Mouse (Mus musculus) frontal cortex, adult 2 months (tissue): ENCODE measurements around the gene Casc1. TPM values are rescaled to one million over a fixed set of nuclear protein-coding genes. Genes with fewer than 3 reads are reported as not detected.
"Not testable (repeated sequence)": the region's sequence is repeated elsewhere in the genome, so short reads cannot be mapped to it uniquely, and the experiment has no call there.

Experiments used
- DNase-seq, 2 experiments: peaks; one replicate each; pipeline ENCODE4 v3.0.0; 2022; ENCODE audit warnings: low spot score in 1 of 2; ENCODE audit errors: extremely low spot score in 1 of 2
- polyA plus RNA-seq: library from polyadenylated mRNA; depleted of rRNA; stranded (reverse); fragments of >200 nt; gene quantifications from 2 replicates; pipeline ENCODE4 v1.2.3, GENCODE M21; 2012; rRNA removed

The Casc1 gene
- polyA plus RNA-seq, 1 experiment = 1.0 TPM

GRCm38 (mm10) chr6:145139776-145140475, 70.9 kb downstream of the Casc1 start:
- DNase-seq = no peak

- DNase-seq = no peak
Measured at GRCm38 (mm10) chr6:145139236-145139635, 71.6 kb downstream of the Casc1 start.

DNA sequence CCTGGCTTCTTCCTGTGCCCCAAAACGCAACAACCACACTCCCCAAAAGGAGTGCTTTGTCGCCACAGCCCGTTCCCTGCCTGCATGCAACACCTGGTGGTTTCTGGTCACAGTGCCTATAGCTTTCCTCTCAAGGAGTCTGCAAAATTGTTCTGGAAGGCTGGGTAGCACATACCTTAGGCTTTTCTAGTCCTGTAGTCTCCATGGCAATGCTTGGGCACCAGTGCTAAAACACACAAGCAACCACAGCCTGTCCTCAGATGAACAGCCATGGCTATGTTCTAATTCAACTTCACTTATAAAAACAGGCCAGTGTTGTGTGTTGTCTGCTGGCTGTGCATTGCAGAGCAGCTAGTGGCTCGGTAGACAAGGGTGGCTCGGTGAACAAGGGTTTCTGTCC, 74.0 kb downstream of the Casc1 start:
- no peak for DNase-seq

DNA sequence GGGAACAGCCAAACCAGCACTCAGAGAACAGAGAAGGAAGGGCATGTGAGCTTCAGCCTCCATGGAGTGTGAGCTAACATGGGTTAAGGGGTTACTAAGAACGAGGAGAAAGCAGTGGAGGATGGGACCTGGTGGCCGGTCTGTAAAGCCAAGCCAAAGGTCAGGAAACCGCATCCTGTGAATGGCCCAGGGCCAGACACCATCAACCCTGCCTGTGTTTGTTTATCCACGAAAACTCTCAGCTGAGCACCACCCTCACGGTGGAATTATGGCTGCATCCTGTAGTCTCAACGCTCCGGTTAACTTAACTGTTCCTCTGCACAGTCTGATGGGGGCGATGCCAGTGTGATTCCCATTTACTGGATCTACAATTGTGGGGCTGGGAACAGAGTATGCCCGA, 75.0 kb downstream of the Casc1 start:
- DNase-seq = no peak

DNA sequence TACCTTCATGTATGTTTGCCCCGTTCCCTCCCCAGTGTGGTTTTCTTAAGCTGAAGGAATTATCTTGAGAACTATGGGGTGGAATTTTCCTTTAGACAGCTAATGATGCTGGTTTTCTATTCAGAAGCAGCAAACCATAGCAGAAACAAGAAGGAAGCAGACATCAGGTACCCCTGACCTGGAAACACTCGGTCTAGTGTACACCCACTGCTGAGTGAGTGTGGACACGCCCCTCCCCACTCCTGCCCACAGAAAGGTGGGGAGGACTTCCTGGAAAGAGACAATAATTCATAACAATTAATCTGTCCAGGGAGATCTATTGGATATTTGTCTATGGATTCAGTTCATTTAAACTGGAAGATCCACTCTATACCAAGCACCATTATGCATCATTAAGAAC, 75.5 kb downstream of the Casc1 start:
- DNase-seq = no peak

DNA sequence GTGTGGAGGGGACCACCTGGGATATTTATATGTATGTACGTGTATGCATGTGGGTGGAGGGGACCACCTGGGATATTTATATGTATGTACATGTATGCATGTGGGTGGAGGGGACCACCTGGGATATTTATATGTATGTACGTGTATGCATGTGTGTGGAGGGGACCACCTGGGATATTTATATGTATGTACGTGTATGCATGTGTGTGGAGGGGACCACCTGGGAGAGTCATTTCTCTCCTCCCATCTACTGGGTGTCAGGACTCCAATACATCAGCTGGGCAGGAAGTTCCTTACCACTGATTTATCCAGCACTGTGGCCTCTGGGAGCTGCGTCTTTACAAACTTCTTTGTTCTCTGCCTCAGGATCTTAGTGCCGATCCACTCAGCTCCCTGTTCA, 77.8 kb downstream of the Casc1 start:
- DNase-seq = not testable (repeated sequence)

- DNase-seq = no peak
Measured at GRCm38 (mm10) chr6:145131991-145132390, 78.8 kb downstream of the Casc1 start.

DNA sequence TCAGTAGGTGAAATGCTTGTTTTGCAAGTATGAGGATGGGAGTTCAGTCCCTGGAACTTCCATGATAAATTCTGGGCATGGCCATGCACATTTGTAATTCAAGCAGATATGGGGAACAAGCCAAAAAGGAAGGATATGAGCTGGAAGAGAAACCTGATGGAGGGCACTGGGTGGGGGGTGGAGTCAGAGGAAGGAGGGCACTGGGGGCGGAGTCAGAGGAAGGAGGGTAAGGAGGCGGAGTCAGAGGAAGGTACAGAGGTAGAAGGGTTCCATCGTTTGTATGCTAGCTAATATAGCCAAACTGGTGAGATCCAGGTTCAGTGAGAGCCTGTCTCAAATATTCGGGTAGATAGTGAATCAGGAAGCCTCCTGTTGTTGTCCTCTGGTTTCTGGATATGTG, 81.2 kb downstream of the Casc1 start:
- no peak for DNase-seq

- no peak for DNase-seq
Measured at GRCm38 (mm10) chr6:145127652-145128051, 83.2 kb downstream of the Casc1 start.

DNA sequence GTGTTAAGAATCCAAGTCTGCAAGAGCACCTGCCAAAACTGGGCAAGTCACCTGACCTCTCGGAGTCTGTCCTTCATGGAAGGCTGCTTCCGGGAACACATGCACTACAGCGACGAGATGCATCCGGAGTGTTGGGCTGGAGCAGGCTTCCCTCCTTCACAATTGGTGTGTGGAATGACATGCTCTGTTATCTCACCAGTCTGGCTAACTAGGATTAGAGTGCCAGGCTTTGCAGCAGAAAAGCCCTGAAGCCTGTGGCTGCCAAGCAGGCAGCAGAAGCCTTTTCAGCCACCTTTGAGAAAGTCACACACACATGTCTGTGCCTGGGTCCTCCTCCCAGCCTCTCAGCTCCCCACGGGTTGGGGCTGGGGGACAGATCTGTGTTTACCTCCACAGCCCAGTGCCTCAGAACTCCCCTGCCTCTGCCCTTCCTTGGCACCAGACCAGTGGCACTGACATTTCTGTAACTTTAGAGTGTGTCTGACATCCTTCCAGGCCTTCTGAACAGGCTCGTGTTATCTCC, 85.2 kb downstream of the Casc1 start:
- no peak for DNase-seq

Other genes with a start within 250 kb of the Casc1 start
- gene Bcat1, start 134.8 kb downstream of the Casc1 start, polyA plus RNA-seq = 33.3 and 38.0 TPM in 2 replicates
- 3.2 and 5.2 TPM in 2 replicates for gene Lrmp, start 95.4 kb downstream of the Casc1 start, polyA plus RNA-seq
- gene Etfrf1, start 129 bp upstream of the Casc1 start, polyA plus RNA-seq = 29.5 and 30.9 TPM in 2 replicates
- 43.6 and 48.2 TPM in 2 replicates for gene Kras, start 39.2 kb upstream of the Casc1 start, polyA plus RNA-seq